Mouse (Mus musculus): Measurements from ENCODE around the gene Cdh10. TPM values are rescaled to one million over a fixed set of nuclear protein-coding genes. Genes with fewer than 3 reads are reported as not detected.

Gene Cdh10
- polyA plus RNA-seq, 1 experiment from 2014 or later, result 1.9 TPM

DNA sequence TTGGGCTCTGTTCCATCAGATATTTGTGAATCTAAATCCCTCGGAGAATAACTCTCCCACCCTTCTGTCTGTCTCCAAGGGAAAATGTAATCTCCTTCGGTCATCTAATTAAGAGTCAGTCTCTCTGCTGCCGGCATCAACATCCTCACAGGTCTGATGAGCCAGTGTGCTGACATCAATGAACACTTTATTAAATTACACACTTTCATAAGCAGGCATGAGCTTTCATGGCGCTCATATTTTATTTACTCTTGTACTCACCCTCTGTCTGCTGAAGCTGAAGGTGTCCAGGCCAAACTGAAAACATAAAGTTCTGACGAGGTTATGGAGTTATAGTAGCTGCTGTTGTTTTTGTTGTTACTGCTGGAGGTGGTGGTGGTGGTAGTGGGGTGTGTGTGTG, 62.7 kb downstream of the Cdh10 start:
- no peak overlapping the region for H3K27ac ChIP-seq (replicated peaks)
- no peak overlapping the region for H3K4me3 ChIP-seq
- H3K4me1 ChIP-seq, result no peaks in the 10 kb centered on the region
- no peaks in the 10 kb centered on the region for H3K9me3 ChIP-seq
- WGBS, result 81% methylated on average over 5 of the region's 5 CpGs
- no peaks in the 10 kb centered on the region for H3K36me3 ChIP-seq (replicated peaks)
- no peaks in the 10 kb centered on the region for H3K27me3 ChIP-seq (replicated peaks; ENCODE audit: low read depth, poor library complexity, severe bottlenecking)
- DNase-seq (ENCODE audit: low spot score), result no peak

DNA sequence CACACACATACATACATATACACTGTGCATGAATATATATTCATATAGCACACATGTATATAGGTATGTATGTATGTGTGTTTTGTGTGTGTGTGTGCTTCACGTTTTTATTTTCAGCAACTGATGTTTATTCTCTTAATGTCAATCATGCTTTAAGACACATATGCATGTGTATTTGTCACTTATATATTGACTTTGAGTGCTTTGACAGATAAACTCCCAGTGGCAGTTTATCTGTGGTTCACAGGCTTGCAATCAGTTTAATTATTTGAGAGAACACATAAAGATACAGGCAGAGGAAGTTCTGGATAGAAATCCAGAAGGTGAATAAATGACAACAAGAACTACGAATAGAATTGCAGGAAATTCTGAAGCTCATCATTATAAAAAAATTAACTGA, 67.9 kb downstream of the Cdh10 start:
- Histone ChIP-seq H3K4me1 (no peaks in the 10 kb centered on the region), H3K27ac (replicated peaks) (no peak overlapping the region), H3K4me3 (no peak overlapping the region), H3K36me3 (replicated peaks) (no peaks in the 10 kb centered on the region), H3K27me3 (replicated peaks; ENCODE audit: low read depth, poor library complexity, severe bottlenecking) (no peaks in the 10 kb centered on the region), H3K9me3 (no peaks in the 10 kb centered on the region)
- 90% methylated on average over 2 of the region's 2 CpGs for WGBS
- DNase-seq (ENCODE audit: low spot score), result no peak

DNA sequence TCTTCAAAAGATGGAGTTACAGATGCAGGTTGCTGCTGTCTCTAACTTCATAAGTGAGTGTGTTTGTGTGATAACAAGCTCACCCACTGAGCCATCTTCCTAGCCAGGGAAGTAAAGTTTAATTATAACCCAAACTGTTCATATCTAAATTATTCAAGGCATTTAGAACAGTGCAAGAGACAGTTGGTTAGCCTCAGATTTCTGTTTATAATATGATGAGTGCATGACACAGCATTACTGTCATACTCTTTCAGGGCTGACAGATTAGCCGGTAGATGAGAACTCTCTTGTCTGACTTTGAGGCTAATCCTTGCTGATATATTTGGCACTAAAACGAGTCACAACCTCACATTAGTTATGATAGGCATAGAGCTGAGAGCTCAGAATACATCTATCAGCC, 70.2 kb downstream of the Cdh10 start:
- no peaks in the 10 kb centered on the region for H3K27me3 ChIP-seq (replicated peaks; ENCODE audit: low read depth, poor library complexity, severe bottlenecking)
- WGBS, result 83% methylated on average over 2 of the region's 2 CpGs

DNA sequence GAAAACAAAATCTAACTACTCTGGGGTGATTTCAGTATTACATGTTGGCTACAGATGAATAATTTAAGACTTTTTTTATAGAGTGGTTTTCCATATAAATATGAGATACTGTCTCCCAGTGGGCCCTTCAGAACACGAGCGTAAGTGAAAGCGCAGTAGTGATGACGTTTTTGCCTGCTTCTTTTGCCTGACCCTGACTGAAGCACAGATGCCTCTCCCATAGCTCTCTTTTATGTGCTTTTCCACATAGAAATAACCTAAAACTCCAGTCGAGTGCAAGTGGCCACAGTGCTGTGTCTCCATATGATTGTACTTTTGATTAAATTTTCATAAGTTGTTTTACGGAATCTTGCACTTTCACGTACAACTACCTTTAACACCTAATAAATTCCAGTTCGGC, 71.6 kb downstream of the Cdh10 start:
- no peaks in the 10 kb centered on the region for H3K27me3 ChIP-seq (replicated peaks; ENCODE audit: low read depth, poor library complexity, severe bottlenecking)
- no peak overlapping the region for H3K4me3 ChIP-seq
- 90% methylated on average over 8 of the region's 8 CpGs for WGBS
- H3K9me3 ChIP-seq, result no peaks in the 10 kb centered on the region
- no peaks in the 10 kb centered on the region for H3K36me3 ChIP-seq (replicated peaks)
- H3K27ac ChIP-seq (replicated peaks), result no peak overlapping the region
- H3K4me1 ChIP-seq, result no peaks in the 10 kb centered on the region
- DNase-seq (ENCODE audit: low spot score), result no peak

More for the DNA sequence above, 70.2 kb downstream of the Cdh10 start:
- Histone ChIP-seq H3K4me1 (no peaks in the 10 kb centered on the region), H3K36me3 (replicated peaks) (no peaks in the 10 kb centered on the region), H3K27ac (replicated peaks) (no peak overlapping the region), H3K9me3 (no peaks in the 10 kb centered on the region), H3K4me3 (no peak overlapping the region)
- DNase-seq (ENCODE audit: low spot score), result no peak

DNA sequence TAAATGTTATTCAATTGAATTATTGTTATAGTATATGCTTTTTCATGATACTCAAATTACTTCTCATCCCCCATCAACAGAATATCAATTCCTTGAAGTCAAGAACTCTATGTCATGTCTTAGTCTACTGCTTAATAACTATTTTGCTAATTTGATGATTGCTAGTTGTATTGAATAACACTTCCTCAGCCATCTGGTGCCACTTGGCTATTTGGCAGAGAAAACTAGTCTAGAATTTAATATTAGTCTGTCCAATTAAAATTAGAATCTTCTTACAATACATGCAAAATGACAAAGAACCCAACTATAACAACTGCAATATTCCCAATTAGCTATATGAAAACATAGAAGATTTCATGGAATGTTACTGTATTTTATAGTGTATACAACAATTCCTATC, 82.0 kb downstream of the Cdh10 start:
- no peaks in the 10 kb centered on the region for H3K27me3 ChIP-seq (replicated peaks; ENCODE audit: low read depth, poor library complexity, severe bottlenecking)
- DNase-seq (ENCODE audit: low spot score), result no peak
- no peaks in the 10 kb centered on the region for H3K4me1 ChIP-seq
- no peak overlapping the region for H3K4me3 ChIP-seq
- H3K36me3 ChIP-seq (replicated peaks), result no peaks in the 10 kb centered on the region
- no peaks in the 10 kb centered on the region for H3K9me3 ChIP-seq
- no peak overlapping the region for H3K27ac ChIP-seq (replicated peaks)

DNA sequence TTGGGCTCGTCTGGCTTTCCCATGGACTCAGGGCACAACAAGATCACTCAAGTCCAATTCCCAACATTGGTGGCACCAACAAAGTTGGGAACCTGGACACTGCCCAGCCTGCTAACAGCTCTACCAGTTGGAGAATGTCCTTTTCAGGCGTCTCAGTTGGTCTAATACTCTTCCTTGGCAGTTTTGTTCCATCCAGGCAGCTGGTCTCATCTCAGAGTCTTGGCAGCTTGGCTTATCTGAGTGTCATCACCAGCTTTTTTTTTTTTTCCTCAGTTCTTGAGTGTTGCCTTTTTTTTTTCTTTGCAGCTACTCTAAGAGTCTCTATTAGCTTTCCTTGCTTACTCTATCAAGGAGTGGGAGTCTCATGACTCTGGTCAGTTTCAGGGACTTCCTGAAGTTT, 85.4 kb downstream of the Cdh10 start:
- Histone ChIP-seq H3K4me1 (no peaks in the 10 kb centered on the region), H3K36me3 (replicated peaks) (no peaks in the 10 kb centered on the region), H3K27me3 (replicated peaks; ENCODE audit: low read depth, poor library complexity, severe bottlenecking) (no peaks in the 10 kb centered on the region), H3K27ac (replicated peaks) (no peak overlapping the region), H3K9me3 (no peaks in the 10 kb centered on the region), H3K4me3 (no peak overlapping the region)
- DNase-seq (ENCODE audit: low spot score), result no peak
- WGBS, result 81% methylated on average over 2 of the region's 2 CpGs

DNA sequence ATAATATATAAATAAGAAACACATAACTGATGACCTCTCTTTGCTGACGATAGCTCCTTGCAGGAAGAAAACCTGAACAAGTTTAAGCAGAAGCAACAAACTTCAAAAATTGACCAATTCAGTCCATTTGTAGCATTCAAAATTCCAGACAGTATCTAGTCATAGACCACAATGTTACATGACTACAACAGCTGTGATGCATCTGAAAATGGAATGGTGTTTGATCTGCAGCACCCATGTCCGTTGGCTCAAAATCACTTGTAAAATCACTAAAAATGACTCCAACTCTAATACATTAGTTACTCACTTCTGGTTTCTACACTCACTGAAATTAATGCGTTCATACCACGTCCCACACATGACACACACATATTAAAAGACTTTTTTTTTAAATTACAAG, 91.9 kb downstream of the Cdh10 start:
- DNase-seq (ENCODE audit: low spot score), result no peak
- WGBS, result 90% methylated on average over 4 of the region's 4 CpGs
- no peak overlapping the region for H3K4me3 ChIP-seq
- H3K27ac ChIP-seq (replicated peaks), result no peak overlapping the region
- H3K9me3 ChIP-seq, result no peaks in the 10 kb centered on the region
- no peaks in the 10 kb centered on the region for H3K4me1 ChIP-seq
- no peaks in the 10 kb centered on the region for H3K36me3 ChIP-seq (replicated peaks)
- H3K27me3 ChIP-seq (replicated peaks; ENCODE audit: low read depth, poor library complexity, severe bottlenecking), result no peaks in the 10 kb centered on the region

DNA sequence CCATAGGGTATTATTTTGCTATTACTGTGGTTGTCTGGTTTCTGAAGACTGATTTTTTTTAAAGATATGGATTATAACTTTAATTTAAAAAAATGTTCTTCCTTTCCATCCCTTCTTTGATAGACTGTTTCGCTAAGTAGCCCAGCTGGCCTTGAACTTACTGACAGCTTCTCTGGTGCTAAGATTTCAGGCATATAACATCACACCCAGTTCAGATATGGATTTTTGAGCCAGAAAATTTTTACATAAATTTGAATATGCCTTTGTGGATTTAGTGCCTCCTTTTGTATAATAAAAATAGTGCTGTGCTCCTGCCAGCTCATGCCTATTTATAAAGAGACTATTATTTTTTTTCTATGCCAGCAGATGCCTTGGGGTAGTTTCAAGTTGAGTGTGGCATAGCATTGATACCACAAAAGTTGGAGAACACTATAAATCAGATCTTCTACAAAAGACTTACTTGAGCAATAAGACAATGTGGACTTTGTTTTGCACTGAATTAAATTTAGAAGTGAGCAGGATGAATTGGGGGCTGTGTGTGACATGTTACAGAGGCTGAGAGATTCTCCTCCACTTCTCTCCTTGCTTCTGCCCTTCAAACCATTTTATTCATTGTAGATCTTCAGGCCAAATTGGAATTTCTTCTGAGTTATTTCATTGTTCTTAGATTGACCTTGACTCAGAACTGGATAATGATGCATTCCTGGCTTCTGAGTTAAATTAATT, 106.8 kb downstream of the Cdh10 start:
- no peaks in the 10 kb centered on the region for H3K4me1 ChIP-seq
- no peak overlapping the region for H3K27ac ChIP-seq (replicated peaks)
- H3K4me3 ChIP-seq, result no peak overlapping the region
- H3K36me3 ChIP-seq (replicated peaks), result no peaks in the 10 kb centered on the region
- H3K27me3 ChIP-seq (replicated peaks; ENCODE audit: low read depth, poor library complexity, severe bottlenecking), result no peaks in the 10 kb centered on the region
- no peaks in the 10 kb centered on the region for H3K9me3 ChIP-seq
- DNase-seq (ENCODE audit: low spot score), result no peak
- WGBS, result 89% methylated on average over 1 of the region's 1 CpGs

DNA sequence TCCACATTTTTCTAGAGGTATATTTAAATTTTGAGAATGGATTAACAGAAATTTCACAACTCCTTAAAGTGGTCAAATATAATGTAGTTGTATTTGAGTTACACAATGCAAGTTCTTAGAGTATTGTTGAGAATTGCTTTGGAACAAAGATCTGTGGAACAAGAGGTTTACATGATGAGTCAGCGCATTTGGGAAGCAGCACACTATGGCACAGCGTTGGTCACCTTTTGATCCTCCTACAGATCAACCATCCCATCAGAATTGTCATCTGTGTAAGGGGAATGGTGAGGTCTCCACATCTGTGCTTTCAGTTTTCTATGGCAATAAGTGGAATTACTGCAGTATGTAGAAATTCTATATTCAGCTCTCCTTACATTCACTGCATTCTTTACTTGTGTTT, 108.2 kb downstream of the Cdh10 start:
- Histone ChIP-seq H3K36me3 (replicated peaks) (no peaks in the 10 kb centered on the region), H3K27me3 (replicated peaks; ENCODE audit: low read depth, poor library complexity, severe bottlenecking) (no peaks in the 10 kb centered on the region), H3K4me1 (no peaks in the 10 kb centered on the region), H3K27ac (replicated peaks) (no peak overlapping the region), H3K9me3 (no peaks in the 10 kb centered on the region), H3K4me3 (no peak overlapping the region)
- WGBS, result 82% methylated on average over 2 of the region's 2 CpGs
- no peak for DNase-seq (ENCODE audit: low spot score)

DNA sequence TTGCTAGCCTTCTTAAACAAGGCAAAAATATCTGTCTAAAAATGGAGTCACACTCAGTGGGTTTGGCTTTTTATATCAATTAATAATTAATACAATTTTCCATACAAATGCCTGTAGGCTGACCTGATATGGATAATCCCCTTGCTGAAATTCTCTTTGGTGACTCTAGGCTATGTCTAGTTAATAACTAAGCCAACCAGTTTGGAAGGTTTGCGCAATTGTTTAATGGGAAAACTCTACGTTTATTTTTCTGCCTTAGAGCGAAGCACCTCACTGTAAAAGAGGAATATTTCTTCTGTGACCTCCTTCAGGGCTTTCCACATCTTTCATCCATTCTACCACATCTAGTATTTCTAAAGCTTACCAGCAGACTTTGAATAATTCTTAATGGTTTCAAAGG, 133.5 kb downstream of the Cdh10 start:
- H3K27ac ChIP-seq (replicated peaks), result no peak overlapping the region
- no peaks in the 10 kb centered on the region for H3K27me3 ChIP-seq (replicated peaks; ENCODE audit: low read depth, poor library complexity, severe bottlenecking)
- H3K9me3 ChIP-seq, result no peaks in the 10 kb centered on the region
- H3K4me1 ChIP-seq, result no peaks in the 10 kb centered on the region
- H3K4me3 ChIP-seq, result no peak overlapping the region
- H3K36me3 ChIP-seq (replicated peaks), result no peaks in the 10 kb centered on the region
- WGBS, result 94% methylated on average over 3 of the region's 3 CpGs
- no peak for DNase-seq (ENCODE audit: low spot score)

DNA sequence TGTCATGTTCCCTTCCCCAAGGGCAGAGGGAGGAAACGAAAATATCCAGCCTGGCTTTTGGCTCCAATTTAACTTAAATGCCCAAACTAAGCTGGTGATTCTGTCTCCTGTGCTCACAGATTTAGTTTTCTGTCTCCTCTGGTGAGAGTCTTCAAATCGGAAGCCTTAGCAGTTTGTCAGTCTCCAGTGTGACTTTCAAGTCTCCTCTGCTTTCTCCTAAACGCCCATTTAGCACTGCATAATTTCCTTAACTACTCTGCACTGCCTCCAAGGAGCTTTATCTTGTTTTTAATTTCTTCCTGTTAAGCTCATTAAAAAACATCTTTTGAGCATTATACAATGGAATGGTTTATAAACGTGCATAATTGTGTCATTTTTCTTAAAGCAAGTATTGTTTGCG, 156.3 kb downstream of the Cdh10 start:
- Histone ChIP-seq H3K27ac (replicated peaks) (no peak overlapping the region), H3K9me3 (no peaks in the 10 kb centered on the region), H3K36me3 (replicated peaks) (no peaks in the 10 kb centered on the region), H3K4me1 (no peaks in the 10 kb centered on the region), H3K4me3 (no peak overlapping the region), H3K27me3 (replicated peaks; ENCODE audit: low read depth, poor library complexity, severe bottlenecking) (no peaks in the 10 kb centered on the region)
- WGBS, result 57% methylated on average over 5 of the region's 5 CpGs
- no peak for DNase-seq (ENCODE audit: low spot score)

DNA sequence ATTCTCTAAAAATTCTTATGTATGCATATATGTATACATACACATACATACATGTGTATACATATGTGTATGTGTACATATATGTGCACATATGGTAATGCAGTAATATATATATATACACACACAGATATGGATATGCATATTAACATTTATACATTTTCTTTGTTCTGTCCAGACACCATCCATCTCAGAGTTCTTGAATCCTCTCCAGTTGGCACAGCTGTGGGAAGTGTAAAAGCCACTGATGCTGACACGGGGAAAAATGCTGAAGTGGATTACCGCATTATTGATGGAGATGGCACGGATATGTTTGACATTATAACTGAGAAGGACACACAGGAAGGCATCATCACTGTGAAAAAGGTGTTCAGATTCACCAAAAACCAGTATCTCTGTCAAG, 166.1 kb downstream of the Cdh10 start:
- H3K27me3 ChIP-seq (replicated peaks; ENCODE audit: low read depth, poor library complexity, severe bottlenecking), result no peaks in the 10 kb centered on the region
- WGBS, result 92% methylated on average over 3 of the region's 3 CpGs

DNA sequence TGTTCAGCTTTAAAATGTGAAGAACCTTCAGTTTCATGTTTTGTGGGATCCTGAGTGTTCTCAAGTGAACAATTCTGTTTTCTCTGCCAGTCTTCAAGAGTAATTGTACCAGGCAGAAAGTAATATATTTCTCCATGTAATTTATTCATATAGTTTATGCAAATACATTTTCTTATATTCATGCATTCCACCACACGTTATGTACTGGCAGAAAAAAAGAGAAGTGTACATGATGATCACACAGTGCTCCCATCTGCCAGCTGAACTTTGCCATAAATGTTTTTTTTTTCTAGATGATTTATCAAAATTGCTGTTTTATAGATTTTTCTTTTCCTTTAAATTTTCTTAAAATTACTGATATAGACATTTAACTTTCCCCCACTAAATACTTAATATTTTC, 168.9 kb downstream of the Cdh10 start:
- Histone ChIP-seq H3K4me1 (no peaks in the 10 kb centered on the region), H3K27me3 (replicated peaks; ENCODE audit: low read depth, poor library complexity, severe bottlenecking) (no peaks in the 10 kb centered on the region), H3K27ac (replicated peaks) (no peak overlapping the region), H3K36me3 (replicated peaks) (no peaks in the 10 kb centered on the region), H3K4me3 (no peak overlapping the region), H3K9me3 (no peaks in the 10 kb centered on the region)
- DNase-seq (ENCODE audit: low spot score), result no peak
- WGBS, result 94% methylated on average over 1 of the region's 1 CpGs

More for the DNA sequence above, 166.1 kb downstream of the Cdh10 start:
- Histone ChIP-seq H3K9me3 (no peaks in the 10 kb centered on the region), H3K36me3 (replicated peaks) (no peaks in the 10 kb centered on the region), H3K27ac (replicated peaks) (no peak overlapping the region), H3K4me1 (no peaks in the 10 kb centered on the region), H3K4me3 (no peak overlapping the region)
- no peak for DNase-seq (ENCODE audit: low spot score)

DNA sequence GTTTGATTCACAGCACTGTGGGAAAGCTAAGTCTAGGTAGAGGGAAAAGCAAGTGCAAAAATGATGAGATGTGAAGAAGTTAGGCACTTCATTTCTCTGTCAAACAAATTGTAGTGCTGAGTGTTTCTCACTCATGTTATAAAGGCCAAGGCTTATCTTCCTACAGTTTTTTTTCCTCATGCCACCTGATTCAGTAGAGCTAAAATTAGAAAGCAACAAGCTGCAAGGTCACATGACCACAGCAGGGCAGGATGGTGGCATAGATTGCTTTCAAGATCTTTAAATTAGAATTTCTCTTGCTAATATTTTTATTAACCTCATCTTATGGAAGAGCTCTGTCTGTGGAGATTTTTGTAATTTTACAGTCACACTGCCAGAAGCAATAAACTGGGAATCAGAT, 174.8 kb downstream of the Cdh10 start:
- H3K27me3 ChIP-seq (replicated peaks; ENCODE audit: low read depth, poor library complexity, severe bottlenecking), result no peaks in the 10 kb centered on the region
- H3K27ac ChIP-seq (replicated peaks), result no peak overlapping the region
- H3K4me3 ChIP-seq, result no peak overlapping the region
- no peak for DNase-seq (ENCODE audit: low spot score)
- H3K4me1 ChIP-seq, result no peaks in the 10 kb centered on the region
- H3K9me3 ChIP-seq, result no peaks in the 10 kb centered on the region
- H3K36me3 ChIP-seq (replicated peaks), result no peaks in the 10 kb centered on the region
